Mouse (Mus musculus) layer of hippocampus, adult 18-20 months (tissue): ENCODE data around the gene Arhgap22. TPM values are rescaled to one million over a fixed set of nuclear protein-coding genes. Genes with fewer than 3 reads are reported as not detected.

ENCODE experiments used
- DNase-seq, 2 experiments: peaks; one replicate each; pipeline ENCODE4 v3.0.0; 2022; ENCODE audit warnings: low spot score in 2 of 2
- total RNA-seq, 2 experiments: library from RNA; stranded (reverse); gene quantifications; 2 replicates each; pipeline ENCODE4 v1.2.3; 2021

The Arhgap22 gene
- total RNA-seq, 2 experiments from 2014 or later = 8.1 to 8.6 TPM

GRCm38 (mm10) chr14:33212271-33212957, 1.4 kb upstream of the Arhgap22 start:
- no peak for DNase-seq

DNA sequence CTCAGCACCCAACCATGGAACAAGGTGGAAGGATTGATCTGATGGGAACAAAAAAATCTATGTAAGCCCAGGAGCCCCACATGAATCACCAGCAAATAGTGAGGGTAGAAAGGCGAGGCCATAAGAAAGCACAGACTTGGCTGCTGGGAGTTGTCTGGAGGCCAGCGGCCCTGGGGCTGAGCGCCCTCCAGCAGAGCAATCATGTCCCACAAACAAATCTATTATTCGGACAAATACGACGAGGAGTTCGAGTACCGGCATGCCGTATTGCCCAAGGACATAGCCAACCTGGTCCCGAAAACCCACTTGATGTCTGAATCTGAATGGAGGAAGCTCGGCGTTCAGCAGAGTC, 892 bp upstream of the Arhgap22 start:
- no peak for DNase-seq

DNA sequence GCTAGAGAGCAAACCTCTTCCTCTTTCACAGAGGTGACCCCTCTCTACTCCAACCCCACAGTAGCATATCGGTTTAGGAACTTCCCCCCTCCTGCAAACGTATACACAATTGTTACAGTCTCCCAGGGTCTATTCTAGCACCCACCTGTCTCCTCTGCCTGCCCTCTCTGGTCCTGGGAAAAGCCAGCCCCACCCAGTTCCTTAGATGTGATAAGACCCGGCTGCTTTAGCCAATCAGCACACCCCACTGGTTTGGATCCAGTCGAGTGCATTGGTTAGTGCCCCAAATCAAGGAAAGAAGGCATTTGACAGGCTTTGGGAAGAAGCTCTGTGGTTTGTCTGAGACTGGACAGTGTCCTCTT, 922 bp downstream of the Arhgap22 start:
- DNase-seq = no peak

- no peak for DNase-seq
These were observed 1.3 kb downstream of the Arhgap22 start for GRCm38 (mm10) chr14:33215163-33215562.

- peak in 1 of 2 experiments; percentile 14 for DNase-seq
These were observed 2.8 kb downstream of the Arhgap22 start for GRCm38 (mm10) chr14:33216343-33217208.

GRCm38 (mm10) chr14:33225235-33225634, 11.4 kb downstream of the Arhgap22 start:
- no peak for DNase-seq

GRCm38 (mm10) chr14:33230672-33231071, 16.8 kb downstream of the Arhgap22 start:
- no peak for DNase-seq

DNA sequence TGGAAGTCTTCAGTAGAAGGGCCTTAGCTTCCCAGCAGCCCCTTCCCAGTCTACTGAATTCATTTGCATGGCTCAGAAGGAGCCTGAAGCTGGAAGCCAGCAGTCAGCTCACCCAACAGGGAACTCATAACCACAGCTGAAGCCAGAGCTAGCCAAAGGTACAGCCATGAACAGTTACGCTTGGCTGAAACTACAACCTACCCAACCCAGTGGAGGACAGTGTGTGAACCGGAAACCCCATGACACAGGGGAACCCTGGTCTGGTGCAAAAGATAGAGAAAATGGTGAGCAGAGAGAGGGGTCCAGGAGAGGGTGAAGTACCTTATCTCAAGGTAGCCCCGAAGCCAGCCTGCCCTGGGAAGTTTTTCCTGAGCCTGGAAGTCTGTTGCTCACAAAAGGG, 17.5 kb downstream of the Arhgap22 start:
- DNase-seq = no peak

DNA sequence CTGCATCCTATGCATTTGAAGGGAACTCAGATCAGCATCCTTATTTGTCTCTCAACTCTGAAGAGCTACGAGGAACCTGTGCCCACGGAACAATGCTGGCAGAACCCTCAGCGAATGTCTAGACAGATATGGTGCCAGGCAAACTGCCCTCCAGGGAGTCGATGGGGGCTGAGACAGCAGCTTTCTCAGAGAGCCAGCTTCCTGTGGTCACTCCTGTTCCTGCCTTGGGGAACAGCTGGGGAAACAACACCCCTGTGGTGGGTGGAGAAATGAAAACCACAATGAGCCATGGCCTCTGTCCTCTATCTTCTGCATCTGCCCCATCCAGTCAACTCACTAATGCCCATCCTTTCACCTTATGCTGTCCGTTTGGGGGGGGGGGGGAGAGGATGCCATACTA, 18.2 kb downstream of the Arhgap22 start:
- no peak for DNase-seq

DNA sequence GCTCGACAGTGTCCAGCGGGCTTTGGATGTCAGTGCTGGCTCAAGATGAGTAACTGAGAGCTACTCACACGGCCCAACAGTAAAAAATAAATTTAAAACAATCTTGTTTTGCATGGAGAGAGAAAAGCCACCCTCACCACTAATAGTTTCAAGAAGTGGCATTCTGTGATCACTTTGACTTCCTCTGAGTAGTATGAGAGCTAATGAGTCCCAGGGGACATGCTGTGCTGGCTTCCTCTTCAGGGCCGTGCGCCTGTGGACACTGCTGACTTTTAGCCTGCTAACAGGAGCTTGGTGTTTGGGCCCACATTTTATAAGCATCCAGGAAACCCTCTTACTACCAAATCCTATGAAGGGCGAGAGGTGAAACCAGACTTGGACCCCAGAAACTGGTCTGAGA, 21.8 kb downstream of the Arhgap22 start:
- no peak for DNase-seq

DNA sequence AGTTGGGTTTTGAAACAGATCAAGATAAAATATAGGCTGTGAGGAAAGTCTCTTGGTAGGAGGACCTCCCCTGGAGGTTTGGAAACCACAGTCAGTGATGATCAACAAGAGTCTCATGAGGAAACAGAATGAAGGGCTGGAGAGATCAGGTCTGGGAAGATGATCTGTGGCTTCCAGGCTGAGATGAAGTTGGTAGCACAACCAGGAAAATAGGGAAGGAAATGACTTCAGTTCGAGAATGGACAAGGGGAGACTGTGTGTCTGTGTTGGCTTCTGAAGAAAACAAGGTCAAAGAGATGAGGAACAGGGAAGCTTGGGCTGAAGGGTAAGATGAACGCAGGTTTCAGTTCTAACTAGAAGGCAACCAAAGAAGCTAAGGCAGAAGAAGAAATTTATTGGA, 26.6 kb downstream of the Arhgap22 start:
- no peak for DNase-seq

DNA sequence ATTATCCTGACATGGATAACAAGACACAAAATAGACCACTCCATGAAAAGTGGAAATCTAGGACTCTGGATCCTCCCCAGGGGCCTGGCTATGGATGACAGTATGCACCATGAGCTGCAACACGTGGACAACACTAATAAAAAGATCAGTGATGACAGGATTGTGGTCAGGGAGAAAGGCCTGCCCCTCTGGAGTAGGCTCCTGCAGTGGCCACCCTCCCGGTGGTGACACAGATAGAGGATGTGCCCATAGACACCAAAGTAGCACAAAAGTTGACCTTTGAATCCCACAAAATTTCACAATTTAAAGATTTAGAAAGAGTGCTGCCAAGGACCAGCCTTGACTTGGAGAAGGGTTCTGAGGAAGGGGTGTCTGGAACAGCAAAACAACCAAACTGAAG, 29.4 kb downstream of the Arhgap22 start:
- DNase-seq = no peak

GRCm38 (mm10) chr14:33244519-33244918, 30.7 kb downstream of the Arhgap22 start:
- DNase-seq = no peak

DNA sequence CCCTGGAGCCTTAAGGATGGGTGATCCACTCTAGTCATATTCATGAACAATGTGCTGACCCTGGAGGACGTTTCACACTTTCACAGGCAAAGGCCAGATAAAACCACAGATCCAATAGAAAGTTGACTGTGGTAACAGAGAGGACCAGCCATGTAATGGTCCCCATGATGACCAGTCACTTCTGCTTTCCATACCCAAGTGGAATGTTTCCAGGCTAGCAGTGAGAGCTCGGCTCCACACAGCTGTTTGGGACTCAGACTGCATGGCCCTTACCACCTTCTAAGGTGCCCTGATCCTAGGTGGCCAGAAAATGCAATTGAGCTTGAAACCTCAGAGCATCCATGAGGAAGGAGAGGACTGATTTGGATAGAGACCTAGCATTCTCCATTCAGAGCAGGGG, 31.1 kb downstream of the Arhgap22 start:
- DNase-seq = no peak

- DNase-seq = peak in 1 of 2 experiments; percentile 61
These were observed 32.6 kb downstream of the Arhgap22 start for GRCm38 (mm10) chr14:33246476-33246875.

- peak in 1 of 2 experiments; percentile 27 for DNase-seq
These were observed 33.8 kb downstream of the Arhgap22 start for GRCm38 (mm10) chr14:33247623-33248022.

- no peak for DNase-seq
These were observed 34.9 kb downstream of the Arhgap22 start for GRCm38 (mm10) chr14:33248741-33249140.

- no peak for DNase-seq
These were observed 36.6 kb downstream of the Arhgap22 start for GRCm38 (mm10) chr14:33250215-33250939.

DNA sequence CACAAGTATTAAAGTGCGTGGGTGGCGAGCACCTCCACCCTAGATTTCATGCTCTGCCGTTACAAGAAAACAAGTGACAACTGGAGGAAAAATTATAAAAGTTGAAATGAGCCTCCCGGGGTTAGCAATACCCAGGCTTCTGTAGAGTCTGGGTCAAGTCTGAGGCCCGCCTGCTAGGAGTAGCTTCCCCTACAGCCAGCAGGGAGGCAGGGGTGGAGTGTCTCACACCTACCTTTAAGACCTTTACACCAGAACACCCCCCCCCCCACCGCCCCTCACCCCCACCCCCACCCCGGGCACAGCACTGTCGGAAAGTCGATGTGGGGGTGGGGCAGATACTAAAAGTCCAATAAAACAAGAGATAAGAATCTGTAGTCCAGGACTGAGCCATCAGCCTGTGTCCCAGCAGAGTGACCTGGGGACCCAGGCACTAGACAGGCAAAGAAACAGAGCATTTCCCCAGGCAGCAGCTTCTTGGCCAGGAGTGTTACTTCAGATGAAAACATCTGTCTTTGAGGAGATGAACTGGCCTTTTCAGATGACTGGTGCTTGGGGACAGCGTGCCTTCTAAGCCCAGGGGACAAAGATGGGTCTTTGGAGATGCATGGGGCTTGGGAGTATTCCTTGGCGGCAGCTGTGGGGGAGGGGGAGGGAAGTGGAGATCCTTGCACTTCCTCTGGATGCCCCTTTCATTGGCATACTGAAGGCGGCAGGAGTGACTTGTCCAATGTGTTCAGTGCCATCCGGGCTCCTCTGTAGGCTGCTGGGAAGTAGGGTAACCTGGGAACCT, 37.3 kb downstream of the Arhgap22 start:
- no peak for DNase-seq

GRCm38 (mm10) chr14:33258256-33258655, 44.4 kb downstream of the Arhgap22 start:
- no peak for DNase-seq

GRCm38 (mm10) chr14:33260131-33260530, 46.3 kb downstream of the Arhgap22 start:
- DNase-seq = no peak
